Mouse (Mus musculus): ENCODE measurements at regions not wholly inside any gene's neighbourhood (a gene's known extent, or its start where the extent isn't known, plus 50 kb on each side); places are given as distances from the start of the nearest gene placed in this dataset.

DNA sequence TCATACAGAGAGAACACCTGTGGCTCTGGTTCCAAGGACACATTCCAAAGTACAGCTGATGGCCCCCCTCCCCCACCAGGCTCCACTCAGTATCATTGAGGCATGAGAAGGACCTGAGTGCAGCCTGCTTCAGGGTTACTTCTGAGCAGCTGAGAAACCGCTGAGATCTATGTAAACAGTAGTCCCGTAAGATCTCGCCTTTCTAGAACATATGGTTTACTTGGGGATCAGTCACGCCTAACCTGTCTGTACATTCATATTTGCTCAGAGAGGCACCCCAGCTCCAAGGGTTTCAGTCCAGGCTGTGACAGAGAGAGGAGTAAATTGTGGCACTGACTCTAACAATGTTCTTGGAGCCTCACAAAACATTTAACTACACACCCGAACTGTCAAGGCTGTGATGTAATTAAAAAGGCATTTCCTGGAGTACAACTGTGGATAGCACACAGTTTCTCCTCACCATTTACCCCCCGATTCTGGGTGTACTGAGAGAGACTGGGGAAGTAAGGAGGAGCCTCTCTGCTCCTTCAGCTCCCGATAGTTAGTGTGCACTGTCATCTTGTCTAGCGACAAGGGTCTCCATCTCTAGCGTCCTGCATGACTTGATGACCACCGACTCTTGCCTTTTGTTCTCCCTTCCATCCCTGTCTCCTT, 155.7 kb downstream of the Dad1 start:
- DNase-seq (ENCODE audit: low spot score): no peak

DNA sequence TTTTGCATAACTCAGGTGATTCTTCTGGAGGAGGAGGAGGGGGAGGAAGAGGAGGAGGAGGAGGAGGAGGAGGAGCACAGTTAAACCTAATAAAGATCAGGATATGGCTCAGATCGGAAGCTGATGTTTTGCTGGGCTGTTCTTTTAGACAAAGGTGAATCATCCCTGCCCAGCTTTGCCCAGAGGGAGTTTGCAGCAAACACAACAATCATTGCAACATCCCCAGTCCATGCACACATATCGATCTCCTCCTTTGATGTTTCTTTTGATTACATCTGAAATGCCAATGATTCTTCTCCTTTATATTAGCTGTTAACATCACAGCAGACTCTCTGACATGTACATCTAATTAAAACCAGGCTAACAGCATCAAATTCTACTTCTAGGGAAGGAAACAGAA, 156.9 kb downstream of the Dad1 start:
- no peak for DNase-seq (ENCODE audit: low spot score)

DNA sequence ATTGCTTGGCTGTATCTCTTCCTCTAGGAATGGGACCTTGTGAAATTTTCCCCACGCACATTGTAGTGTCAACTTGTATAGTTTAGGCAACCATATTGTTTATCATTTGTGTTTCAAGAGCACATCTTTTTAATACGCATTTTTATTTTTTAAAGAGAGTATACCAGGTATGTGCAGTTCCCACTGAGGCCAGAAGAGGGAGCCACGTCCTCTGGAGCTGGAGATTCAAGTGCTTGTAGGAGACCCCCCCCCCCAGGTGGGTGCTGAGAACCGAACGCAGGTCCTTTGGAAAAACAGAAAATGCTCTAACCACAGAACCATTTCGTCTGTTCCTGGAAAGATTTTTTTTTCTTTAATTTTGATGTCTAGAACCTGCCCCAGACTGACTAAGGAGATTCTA, 161.5 kb downstream of the Dad1 start:
- DNase-seq (ENCODE audit: low spot score): no peak

DNA sequence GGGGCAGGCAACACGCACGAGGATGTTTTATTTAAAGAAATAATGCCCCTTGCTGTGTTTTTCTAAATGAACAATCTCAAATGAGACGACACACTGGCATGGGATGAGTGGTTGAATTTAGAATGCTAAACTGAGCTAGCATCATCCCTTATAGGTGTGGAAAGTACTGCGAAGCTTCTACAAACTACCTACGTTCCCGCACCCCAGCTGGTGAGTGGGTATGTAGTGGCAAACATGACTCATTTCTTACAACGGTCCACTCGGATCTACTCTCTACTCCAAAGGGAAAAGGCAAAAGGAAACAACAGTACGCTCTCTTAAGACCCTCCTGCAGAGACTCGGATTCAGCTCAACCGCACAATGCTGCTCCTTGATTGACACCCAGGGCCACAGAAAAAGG, 167.2 kb downstream of the Dad1 start:
- no peak for DNase-seq (ENCODE audit: low spot score)

DNA sequence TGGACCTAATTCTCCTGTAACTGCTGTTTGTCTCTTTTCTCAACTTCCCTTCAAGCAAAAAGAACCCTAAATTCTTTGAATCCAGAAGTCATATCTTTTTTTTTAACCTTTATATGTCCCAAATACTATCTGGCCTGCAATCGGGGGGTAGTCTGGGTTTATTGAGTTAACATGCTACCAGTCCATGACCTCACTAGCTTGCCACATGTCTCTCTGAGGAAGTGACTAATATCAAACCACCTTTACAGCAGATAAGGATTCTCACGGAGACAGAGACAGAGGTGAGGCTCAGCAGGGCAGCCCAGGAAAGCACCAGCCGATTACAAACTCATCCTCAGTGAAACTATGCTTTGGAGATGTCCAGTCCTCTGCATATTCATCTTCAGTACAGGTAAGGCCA, 179.2 kb downstream of the Dad1 start:
- no peak for DNase-seq (ENCODE audit: low spot score)

DNA sequence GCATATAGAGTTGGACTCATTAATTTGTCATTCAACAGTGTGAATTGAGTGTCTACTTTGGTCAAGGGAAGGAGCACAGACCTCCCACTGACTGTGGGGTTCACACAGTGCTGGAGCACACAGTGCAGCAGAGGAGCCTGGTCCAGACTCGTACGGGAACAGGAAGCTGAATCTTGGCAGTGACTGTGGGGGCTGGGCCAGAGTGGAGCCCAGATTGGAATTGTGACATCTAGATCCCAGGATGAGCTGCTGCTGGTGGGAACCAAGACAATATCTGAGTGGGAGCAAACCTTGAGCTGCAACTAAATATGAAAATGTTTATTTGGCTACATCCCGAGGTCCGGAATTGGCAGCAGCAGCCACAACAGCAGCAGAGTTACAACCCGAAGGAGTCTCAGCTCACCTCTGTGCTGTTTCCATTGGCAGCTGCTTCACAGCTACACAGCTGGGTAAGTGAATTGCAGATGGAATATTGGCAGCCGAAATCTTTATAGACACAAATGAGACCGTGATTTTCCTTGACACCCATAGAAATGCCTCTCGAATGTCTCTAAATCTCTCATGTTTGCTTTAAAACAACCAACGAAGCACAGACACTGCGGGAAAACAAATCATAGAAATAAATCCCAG, 181.5 kb downstream of the Dad1 start:
- DNase-seq (ENCODE audit: low spot score): no peak

DNA sequence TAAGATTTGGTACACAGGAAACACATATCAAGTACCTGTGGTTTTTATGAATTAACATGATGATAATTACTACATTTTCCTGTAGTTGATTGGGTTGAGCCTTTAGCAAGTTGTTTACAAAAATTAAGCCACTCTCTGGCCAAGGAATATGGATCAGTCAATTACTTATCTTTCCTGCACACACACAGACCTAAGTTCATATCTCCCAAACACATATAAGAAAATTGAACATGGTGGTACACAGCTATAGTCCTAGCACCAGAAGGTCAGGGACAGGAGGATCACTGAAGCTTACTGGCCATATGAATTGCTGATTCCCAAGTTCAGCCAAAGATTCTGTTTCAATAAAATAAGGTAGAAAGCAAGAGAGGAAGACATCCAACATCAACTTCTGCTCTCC, 183.7 kb downstream of the Dad1 start:
- DNase-seq (ENCODE audit: low spot score): no peak

DNA sequence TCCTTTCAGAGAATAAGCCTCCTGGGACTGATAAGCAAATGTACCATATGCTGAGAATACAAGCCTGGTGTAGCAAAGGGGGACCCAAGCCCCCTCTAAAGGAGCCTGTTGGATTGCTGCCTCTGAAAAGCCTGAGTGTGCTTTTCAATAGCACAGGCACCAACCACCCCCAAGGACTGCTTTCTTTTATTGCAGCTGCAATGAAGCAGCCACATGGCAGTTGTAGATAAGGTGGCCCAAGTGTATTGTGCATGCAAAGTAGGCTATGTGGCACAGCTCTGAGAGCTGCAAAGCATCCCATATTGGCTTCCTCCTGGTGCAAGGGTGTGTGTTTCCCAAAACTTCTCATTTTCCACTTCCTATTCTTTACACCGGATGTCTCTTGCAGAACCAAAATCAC, 185.2 kb downstream of the Dad1 start:
- no peak for DNase-seq (ENCODE audit: low spot score)

DNA sequence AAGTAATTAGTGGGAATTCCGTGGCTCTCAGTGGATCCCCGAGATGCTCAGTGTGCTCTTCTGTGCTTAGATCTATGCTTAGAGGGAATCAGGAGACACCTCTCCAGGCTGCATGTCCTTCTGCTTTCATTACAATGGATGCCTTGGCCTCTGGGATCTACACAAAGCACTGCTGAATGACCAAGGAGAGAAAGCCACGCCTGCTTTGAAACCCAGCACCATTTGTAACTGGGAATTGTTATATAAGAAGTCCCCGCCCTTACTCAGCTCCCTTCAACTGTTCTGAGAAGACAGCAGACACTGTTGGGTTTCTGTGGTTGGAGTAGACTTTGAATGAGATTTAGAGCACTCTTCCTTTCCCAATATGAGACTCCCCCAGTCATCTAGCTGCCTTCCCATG, 188.4 kb downstream of the Dad1 start:
- no peak for DNase-seq (ENCODE audit: low spot score)

DNA sequence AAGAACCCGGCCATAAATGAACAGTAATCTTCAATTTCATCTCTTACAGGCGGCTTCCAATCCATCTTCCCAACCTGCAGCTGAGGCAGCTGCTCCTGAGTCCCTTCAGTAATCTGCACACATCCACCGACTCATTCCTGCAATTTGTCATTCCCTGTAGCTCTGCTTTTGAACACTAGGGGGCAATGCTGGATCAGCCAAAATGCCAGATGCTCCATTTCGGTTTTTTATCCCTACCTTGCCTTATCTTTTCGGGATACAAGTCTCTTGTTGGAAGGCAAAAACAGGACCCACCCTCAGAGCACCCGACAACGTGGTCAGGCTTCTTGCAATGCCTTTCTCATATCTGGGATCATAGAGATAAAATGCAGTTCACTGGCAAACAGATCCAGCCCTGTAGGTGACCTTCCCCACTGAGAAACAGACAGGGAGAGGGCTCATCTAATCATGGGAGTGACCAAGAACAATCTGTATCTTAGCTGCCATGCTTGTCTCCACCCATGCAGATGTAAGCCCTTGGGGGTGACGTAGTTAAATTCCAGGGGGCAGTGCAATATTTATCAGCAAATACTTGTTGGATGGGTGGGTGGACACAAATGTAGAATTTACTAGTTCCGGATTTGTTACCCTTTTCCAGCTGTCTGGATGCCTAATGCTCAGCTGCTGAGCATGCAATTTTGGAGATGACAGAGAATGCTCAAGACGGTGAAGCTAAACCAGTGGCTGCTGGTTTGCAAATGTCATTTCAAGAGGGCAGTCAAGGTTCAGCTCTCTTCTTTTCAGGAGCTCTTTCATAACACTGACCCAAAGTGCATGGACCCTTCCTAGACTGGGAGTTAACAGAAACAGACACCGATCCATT, 189.1 kb downstream of the Dad1 start:
- peak; percentile 80 for DNase-seq (ENCODE audit: low spot score)

DNA sequence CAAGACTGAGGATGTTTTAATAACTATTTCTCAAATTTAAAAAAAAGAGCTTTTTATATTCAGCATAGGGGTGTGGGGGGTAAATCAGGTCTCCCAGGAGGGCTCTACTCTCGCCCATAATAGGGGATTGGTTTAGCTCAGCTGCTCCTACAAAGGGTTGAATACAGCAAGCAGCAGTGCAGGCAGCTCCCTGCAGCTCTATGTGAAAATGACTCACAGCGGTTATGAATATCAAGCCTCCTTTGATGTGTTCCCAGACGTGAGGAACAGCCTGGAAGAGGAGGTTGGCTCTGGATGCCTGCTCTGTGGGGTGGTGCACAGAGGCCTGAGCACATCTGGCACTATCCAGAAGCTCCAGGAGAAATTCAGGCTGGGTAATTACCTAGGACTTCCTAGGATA, 192.3 kb downstream of the Dad1 start:
- DNase-seq (ENCODE audit: low spot score): no peak

DNA sequence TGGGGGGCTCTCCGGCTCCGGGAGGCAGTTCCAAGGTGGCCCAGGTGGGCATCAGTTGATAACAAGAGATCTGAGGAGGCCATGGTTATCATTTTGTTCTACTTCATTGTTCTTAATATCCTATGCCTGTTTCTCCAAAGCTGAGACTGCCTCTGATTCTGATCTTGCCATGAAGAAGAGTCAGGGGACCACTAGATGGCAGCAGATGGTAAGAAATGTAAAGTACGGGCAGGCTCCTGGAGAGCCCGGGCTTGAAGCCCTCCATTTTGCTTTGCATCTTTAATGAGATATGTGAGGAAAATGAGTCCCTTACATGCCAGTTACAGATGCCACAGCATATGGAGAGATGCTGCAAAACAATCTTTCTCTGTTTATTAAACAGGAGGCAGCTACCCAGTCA, 194.1 kb downstream of the Dad1 start:
- peak; percentile 71 for DNase-seq (ENCODE audit: low spot score)

DNA sequence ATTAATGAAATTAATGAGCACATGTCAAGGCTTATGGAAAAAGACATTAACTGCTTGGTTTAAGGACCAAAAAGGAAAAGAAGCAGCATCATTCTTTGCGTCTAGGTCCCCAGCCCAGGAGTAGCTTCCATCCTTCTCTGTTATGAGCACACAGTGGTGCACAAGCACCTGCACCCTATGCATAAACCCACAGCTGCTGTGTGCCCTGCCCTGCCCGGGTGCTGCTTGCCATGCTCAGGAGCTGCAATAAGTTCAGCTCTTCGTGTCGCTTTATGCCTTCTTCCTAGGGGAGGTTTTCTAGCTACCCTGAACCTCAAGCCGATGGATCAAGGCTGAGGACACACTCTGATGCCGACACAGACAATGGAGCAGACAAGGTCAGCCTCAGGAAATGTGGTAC, 194.8 kb downstream of the Dad1 start:
- no peak for DNase-seq (ENCODE audit: low spot score)

DNA sequence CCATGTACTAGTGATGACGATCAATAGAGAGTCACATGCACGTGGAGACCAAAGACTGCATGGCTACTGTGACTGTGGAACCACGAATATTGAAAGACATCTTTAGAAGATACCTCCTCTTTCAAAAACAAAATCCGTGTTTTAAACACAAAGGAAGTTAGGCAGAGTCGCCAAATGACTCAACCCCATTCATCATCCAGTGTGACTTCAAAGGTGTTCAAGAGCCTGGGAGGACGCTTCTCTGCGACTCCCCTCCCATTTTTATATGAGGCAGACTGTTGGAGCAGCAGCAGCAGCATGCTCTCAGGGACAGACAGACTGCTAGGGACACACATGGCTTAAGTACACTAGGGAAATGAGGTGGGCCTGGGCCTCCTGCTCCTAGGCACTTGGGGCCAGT, 197.2 kb downstream of the Dad1 start:
- DNase-seq (ENCODE audit: low spot score): no peak

DNA sequence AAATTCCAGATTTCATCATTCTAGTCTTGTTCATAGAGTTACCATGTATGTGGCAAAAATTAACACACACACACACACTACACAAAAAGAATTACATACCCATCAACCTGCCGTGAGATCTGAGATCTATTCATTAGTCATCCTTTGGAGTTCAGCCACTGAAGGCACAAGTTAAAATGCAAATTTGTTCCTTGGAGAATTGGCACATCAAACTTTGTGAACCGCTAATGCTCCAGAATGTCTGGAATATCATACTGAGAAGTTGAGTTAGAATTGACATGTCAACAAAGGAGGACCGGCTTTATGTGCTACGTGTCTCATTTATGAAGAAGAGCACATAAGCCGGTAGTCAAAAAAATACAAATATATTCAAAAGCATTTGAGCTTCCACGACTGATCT, 198.5 kb downstream of the Dad1 start:
- DNase-seq (ENCODE audit: low spot score): no peak

DNA sequence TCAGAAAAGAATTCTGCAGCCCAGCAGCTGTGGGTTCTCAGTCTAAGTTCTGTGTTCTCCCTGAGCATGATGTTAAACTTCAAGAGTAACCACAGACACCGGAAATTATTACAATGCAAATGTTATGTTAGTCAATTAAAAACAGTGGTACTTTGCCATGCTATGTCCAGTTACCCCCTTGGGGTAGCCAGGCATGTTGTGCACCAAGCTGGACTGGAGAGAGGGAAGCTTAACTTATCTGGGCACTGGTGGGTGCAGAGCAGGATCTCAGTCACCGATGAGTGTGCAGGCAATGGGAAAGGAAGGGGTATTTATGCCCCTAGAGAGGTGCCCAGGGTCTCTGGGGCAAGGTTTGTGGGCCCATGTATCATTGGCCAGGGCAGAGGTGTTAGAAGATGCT, 211.6 kb downstream of the Dad1 start:
- DNase-seq (ENCODE audit: low spot score): no peak

DNA sequence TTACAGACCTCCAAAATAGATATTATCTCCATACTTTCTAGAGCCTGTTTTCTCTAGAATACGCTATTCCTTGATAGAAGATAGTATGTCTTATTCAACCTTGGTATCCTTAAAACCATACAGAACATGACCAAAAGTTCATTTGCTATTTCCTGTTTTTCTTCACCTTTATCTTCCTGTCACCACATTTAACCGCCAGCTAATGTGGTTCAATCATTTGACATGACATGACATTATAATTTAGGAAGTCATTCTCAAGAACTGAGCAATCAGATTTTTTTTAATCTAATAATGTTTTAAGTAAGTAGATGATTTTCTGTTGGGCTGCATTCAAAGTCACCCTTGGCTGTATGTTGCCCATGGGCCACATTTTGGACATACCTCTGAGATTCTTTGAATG, 213.3 kb downstream of the Dad1 start:
- DNase-seq (ENCODE audit: low spot score): no peak

DNA sequence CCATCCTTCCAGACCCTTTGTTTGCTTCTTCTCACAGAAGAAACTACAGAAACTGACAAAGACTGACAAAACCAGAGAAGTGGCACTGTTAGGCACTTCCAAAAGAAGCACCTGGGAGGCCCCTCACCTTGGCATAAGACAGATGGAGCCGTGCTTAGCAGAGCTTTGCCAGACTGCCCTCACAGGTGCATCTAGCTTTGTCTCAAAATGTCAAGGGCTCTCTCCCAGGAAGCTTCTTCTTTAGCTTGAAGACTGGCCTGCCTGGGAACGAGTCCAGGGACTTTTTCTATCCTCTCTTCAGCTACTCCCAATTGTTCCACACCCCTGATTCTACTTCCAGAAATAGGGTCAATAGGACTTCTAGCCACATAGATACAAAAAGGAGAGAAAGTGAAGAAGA, 219.4 kb downstream of the Dad1 start:
- no peak for DNase-seq (ENCODE audit: low spot score)

DNA sequence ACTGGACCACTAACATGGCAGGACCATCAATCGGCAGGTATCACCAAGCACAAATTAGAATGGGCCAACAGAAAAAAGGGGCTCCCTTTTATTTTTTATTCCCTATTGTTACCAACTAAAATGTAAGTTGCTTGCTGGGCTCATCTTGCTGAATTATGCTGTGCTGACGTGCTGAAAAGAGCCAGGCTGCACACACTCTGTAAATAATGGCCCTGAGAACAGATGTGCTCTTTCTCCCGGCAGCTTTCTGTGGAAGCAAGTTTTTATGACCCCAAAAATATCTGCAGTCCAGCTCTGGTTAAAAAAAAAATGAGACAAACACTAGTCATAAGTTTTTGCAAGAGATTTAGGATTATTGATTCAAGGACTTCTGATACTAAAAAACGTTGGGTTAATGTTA, 230.4 kb downstream of the Dad1 start:
- DNase-seq (ENCODE audit: low spot score): no peak

DNA sequence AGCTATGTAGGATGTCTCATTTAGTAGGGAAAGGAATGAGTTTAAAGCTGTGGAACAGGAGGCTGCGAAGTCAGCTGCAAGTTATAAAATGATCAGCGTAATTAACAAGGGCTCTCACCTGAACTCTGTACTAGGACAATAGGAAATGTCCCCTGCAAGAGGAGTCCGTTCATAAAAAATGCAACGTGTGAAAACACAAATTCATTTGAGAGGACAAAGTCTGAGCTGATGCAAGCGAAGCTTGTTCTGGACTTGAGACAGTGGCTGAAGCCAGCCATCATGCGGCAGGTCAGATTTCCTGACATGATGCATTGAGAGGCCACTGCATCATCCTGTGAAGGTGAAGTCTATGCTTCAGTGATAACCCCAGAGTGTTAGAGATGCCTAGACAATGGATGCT, 232.5 kb downstream of the Dad1 start:
- no peak for DNase-seq (ENCODE audit: low spot score)

DNA sequence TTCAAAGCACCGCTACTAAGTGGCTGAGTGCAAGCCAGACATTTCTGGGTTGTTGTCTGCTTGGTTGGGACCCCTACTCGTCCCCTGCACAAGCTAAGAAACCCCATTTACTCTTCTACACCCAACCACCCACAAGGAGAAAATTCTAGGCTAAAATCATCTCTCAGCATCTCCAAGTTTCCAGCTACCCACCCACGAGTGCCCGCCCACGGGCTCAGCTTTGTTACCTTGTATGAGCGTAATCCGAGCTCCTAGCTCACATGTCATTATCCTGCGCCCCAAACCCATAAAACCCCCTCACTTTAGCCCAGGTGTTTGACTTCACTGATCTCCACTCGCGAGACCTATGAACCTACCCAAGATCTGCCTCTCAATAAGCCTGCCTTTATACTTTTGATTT, 239.3 kb downstream of the Dad1 start:
- DNase-seq (ENCODE audit: low spot score): no peak

DNA sequence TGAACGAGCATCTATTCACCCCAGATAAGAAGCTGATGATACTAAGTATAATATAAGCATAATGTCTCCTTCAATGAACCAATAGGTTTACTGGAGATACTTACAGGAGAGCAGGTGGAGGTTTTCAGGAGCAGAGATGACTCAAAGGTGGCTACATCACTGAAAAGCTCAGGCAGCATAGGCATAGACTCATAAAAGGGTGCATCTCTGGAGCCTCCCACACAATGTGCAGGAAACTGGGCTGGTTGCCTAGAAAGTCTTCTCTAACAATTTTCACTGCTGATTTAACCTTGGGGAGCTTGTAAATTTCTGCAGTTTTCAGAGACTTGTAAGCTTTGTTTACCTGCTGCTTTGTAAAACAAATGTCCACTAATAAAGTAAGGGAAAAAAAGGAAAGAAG, 251.8 kb downstream of the Dad1 start:
- no peak for DNase-seq (ENCODE audit: low spot score)

DNA sequence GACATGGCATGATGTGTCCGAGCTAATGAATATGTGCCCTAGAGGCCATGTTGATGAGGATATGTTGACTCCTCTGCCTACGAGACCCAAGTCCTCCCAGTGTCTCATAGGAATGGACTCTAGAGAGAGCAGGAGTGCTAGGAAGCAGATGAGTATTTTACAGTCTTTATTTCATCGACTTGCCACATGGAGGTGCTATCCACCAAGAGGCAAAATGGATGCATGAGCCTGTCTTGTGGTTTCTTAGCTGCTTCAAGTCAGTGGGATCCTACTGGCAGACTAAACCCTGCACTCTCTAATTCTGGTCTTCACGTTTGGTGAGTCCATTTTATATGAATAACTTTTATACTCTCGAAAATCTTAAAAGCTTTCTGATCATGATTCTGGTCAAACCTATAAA, 253.4 kb downstream of the Dad1 start:
- DNase-seq (ENCODE audit: low spot score): no peak

DNA sequence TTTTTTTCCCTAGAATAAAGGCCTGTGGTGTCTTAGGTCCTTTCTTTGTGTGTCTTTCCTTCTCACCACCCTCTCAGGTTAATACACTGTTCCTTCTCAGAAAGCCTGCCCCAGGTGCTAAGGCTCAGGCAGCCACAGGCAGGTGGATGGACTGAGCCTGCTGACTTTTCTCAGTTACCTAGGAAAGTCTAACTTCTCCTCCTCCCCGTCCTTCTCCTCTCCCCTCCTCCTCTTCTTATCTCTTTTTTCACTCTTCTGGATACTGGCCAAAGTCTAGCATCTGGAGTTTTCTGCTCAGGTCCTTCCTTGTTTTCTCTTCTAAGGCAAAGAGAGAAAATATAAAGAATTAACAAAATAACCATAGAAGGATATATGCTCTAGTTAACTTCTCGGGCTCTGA, 260.5 kb downstream of the Dad1 start:
- no peak for DNase-seq (ENCODE audit: low spot score)

All from ovary, postnatal 14 days (tissue).